Mouse (Mus musculus): ENCODE data around the gene Iqsec2. TPM values are rescaled to one million over a fixed set of nuclear protein-coding genes. Genes with fewer than 3 reads are reported as not detected.

Iqsec2 gene
- polyA plus RNA-seq, 2 experiments: 1.1 to 1.3 TPM

- WGBS (ENCODE audit: insufficient replicate concordance): 75% methylated on average over 1 of the region's 1 CpGs
- Histone ChIP-seq H3K4me3 (ENCODE audit: insufficient read depth in 1 of 2, low read depth in 2 of 2, low read length in 2 of 2) (no peak overlapping the region), H3K27ac (no peak overlapping the region), H3K9ac (replicated peaks) (no peak overlapping the region), H3K4me2 (ENCODE audit: low read depth) (no peak overlapping the region), H3K27me3 (ENCODE audit: control insufficient read depth, insufficient read depth, low read length) (no peaks in the 10 kb centered on the region; the same call in 1 of the 2 replicates), H3K4me1 (replicated peaks; ENCODE audit: control insufficient read depth in 2 of 2, insufficient read depth in 2 of 2, low read length in 1 of 2) (no peaks in the 10 kb centered on the region), H3K36me3 (replicated peaks; ENCODE audit: control insufficient read depth, insufficient read depth, low read depth) (no peaks in the 10 kb centered on the region), H3K9me3 (ENCODE audit: control insufficient read depth, low read length) (no peaks in the 10 kb centered on the region)
- DNase-seq (ENCODE audit: low read depth in 3 of 3, low spot score in 3 of 3): no peak
- no peak for TF ChIP-seq EP300 (IDR thresholded peaks at IDR 0.05; ENCODE audit: low read depth)
- TF ChIP-seq CTCF (IDR thresholded peaks at IDR 0.05; ENCODE audit: low read depth): no peak
- ATAC-seq (ENCODE audit: insufficient read depth): no peak
These were observed 54.0 kb downstream of the Iqsec2 start for GRCm38 (mm10) chrX:152197814-152198648.

GRCm38 (mm10) chrX:152201737-152202421 lies 57.8 kb downstream of the Iqsec2 start:
- no peak overlapping the region for H3K4me3 ChIP-seq (ENCODE audit: insufficient read depth in 1 of 2, low read depth in 2 of 2, low read length in 2 of 2)
- H3K27ac ChIP-seq: no peak overlapping the region
- H3K9me3 ChIP-seq (ENCODE audit: control insufficient read depth, low read length): no peaks in the 10 kb centered on the region
- H3K4me1 ChIP-seq (replicated peaks; ENCODE audit: control insufficient read depth in 2 of 2, insufficient read depth in 2 of 2, low read length in 1 of 2): no peaks in the 10 kb centered on the region
- TF ChIP-seq EP300 (IDR thresholded peaks at IDR 0.05; ENCODE audit: low read depth): no peak
- TF ChIP-seq CTCF (IDR thresholded peaks at IDR 0.05; ENCODE audit: low read depth): no peak
- no peak overlapping the region for H3K4me2 ChIP-seq (ENCODE audit: low read depth)
- H3K27me3 ChIP-seq (ENCODE audit: control insufficient read depth, insufficient read depth, low read length): no peaks in the 10 kb centered on the region; the same call in 1 of the 2 replicates
- ATAC-seq (ENCODE audit: insufficient read depth) (no peak), DNase-seq (ENCODE audit: low read depth in 3 of 3, low spot score in 3 of 3) (no peak)
- no peak overlapping the region for H3K9ac ChIP-seq (replicated peaks)
- no peaks in the 10 kb centered on the region for H3K36me3 ChIP-seq (replicated peaks; ENCODE audit: control insufficient read depth, insufficient read depth, low read depth)
- 53% methylated on average over 4 of the region's 4 CpGs for WGBS (ENCODE audit: insufficient replicate concordance)

GRCm38 (mm10) chrX:152202422-152203103 lies 58.5 kb downstream of the Iqsec2 start:
- Histone ChIP-seq H3K9me3 (ENCODE audit: control insufficient read depth, low read length) (no peaks in the 10 kb centered on the region), H3K4me2 (ENCODE audit: low read depth) (no peak overlapping the region), H3K4me3 (ENCODE audit: insufficient read depth in 1 of 2, low read depth in 2 of 2, low read length in 2 of 2) (no peak overlapping the region), H3K4me1 (replicated peaks; ENCODE audit: control insufficient read depth in 2 of 2, insufficient read depth in 2 of 2, low read length in 1 of 2) (no peaks in the 10 kb centered on the region), H3K36me3 (replicated peaks; ENCODE audit: control insufficient read depth, insufficient read depth, low read depth) (no peaks in the 10 kb centered on the region), H3K27me3 (ENCODE audit: control insufficient read depth, insufficient read depth, low read length) (no peaks in the 10 kb centered on the region; the same call in 1 of the 2 replicates), H3K27ac (no peak overlapping the region), H3K9ac (replicated peaks) (no peak overlapping the region)
- ATAC-seq (ENCODE audit: insufficient read depth) (peak; percentile 43; the same call in 1 of the 2 replicates), DNase-seq (ENCODE audit: low read depth in 3 of 3, low spot score in 3 of 3) (no peak)
- WGBS (ENCODE audit: insufficient replicate concordance): 22% methylated on average over 7 of the region's 8 CpGs
- TF ChIP-seq CTCF (IDR thresholded peaks at IDR 0.05; ENCODE audit: low read depth) (no peak), EP300 (IDR thresholded peaks at IDR 0.05; ENCODE audit: low read depth) (no peak)

- Histone ChIP-seq H3K4me1 (replicated peaks; ENCODE audit: control insufficient read depth in 2 of 2, insufficient read depth in 2 of 2, low read length in 1 of 2) (no peaks in the 10 kb centered on the region), H3K4me3 (ENCODE audit: insufficient read depth in 1 of 2, low read depth in 2 of 2, low read length in 2 of 2) (no peak overlapping the region), H3K27me3 (ENCODE audit: control insufficient read depth, insufficient read depth, low read length) (no peaks in the 10 kb centered on the region; the same call in 1 of the 2 replicates), H3K4me2 (ENCODE audit: low read depth) (no peak overlapping the region), H3K9ac (replicated peaks) (no peak overlapping the region), H3K27ac (no peak overlapping the region), H3K9me3 (ENCODE audit: control insufficient read depth, low read length) (no peaks in the 10 kb centered on the region), H3K36me3 (replicated peaks; ENCODE audit: control insufficient read depth, insufficient read depth, low read depth) (no peaks in the 10 kb centered on the region)
- TF ChIP-seq CTCF (IDR thresholded peaks at IDR 0.05; ENCODE audit: low read depth) (no peak), EP300 (IDR thresholded peaks at IDR 0.05; ENCODE audit: low read depth) (no peak)
- no peak for DNase-seq (ENCODE audit: low read depth in 3 of 3, low spot score in 3 of 3)
- 62% methylated on average over 4 of the region's 4 CpGs for WGBS (ENCODE audit: insufficient replicate concordance)
- no peak for ATAC-seq (ENCODE audit: insufficient read depth)
These were observed 59.2 kb downstream of the Iqsec2 start for GRCm38 (mm10) chrX:152203247-152203646.
